Mouse (Mus musculus) ES-E14 (cell line): ENCODE measurements around the gene Hnrnpd. TPM values are rescaled to one million over a fixed set of nuclear protein-coding genes. Genes with fewer than 3 reads are reported as not detected.

Source experiments
- DNase-seq: peaks from one replicate; pipeline ENCODE4 v3.0.0-alpha.2; 2013; ENCODE audit warnings: low read depth, low spot score
- H3K27ac ChIP-seq: 2 replicates; pipeline ENCODE4 v1.5.1; 2012; ENCODE audit warnings: low read depth, mild to moderate bottlenecking, low read length, moderate library complexity, mixed read lengths; ENCODE audit not compliant: poor library complexity, insufficient read depth, severe bottlenecking
- H3K36me3 ChIP-seq: 2 replicates; pipeline ENCODE4 v1.6.1; 2012; ENCODE audit warnings: mild to moderate bottlenecking, low read length, moderate library complexity, mixed read lengths; ENCODE audit not compliant: control insufficient read depth, poor library complexity, insufficient read depth, severe bottlenecking
- H3K4me1 ChIP-seq, 2 experiments: fragments of 150-350 bp in 1 of 2; sonication (generic) in 1 of 2; 2 replicates each; pipeline ENCODE4 v1.6.1; 2012; ENCODE audit warnings: low read length in 2 of 2, mild to moderate bottlenecking in 1 of 2, mixed read lengths in 1 of 2; ENCODE audit not compliant: control insufficient read depth in 2 of 2, insufficient read depth in 2 of 2, poor library complexity in 1 of 2
- H3K4me3 ChIP-seq, 2 experiments: fragments of 150-350 bp in 1 of 2; sonication (generic) in 1 of 2; 2 replicates each; pipeline ENCODE4 v1.5.1; 2012; ENCODE audit warnings: low read length in 2 of 2, low read depth in 1 of 2, mild to moderate bottlenecking in 1 of 2, mixed read lengths in 1 of 2; ENCODE audit not compliant: insufficient read depth in 1 of 2, poor library complexity in 1 of 2, severe bottlenecking in 1 of 2
- H3K9ac ChIP-seq: 2 replicates; pipeline ENCODE4 v1.6.1; 2012; ENCODE audit warnings: low read depth, mild to moderate bottlenecking, low read length, mixed read lengths; ENCODE audit not compliant: poor library complexity, insufficient read depth, severe bottlenecking
- H3K9me3 ChIP-seq: fragments of 150-350 bp; sonication (generic); 2 replicates; pipeline ENCODE4 v1.6.1; 2012; ENCODE audit warnings: low read depth, mild to moderate bottlenecking, low read length; ENCODE audit not compliant: control insufficient read depth, insufficient read depth
- CHD2 ChIP-seq: IDR thresholded peaks from 2 replicates; pipeline ENCODE4 v1.6.1; 2014; ENCODE audit warnings: mild to moderate bottlenecking, low read depth, low read length, inconsistent platforms
- HCFC1 ChIP-seq: IDR thresholded peaks from 2 replicates; pipeline ENCODE4 v1.6.1; 2012; ENCODE audit warnings: low read length, inconsistent platforms, borderline replicate concordance; ENCODE audit not compliant: insufficient read depth
- MAFK ChIP-seq: IDR thresholded peaks from 2 replicates; pipeline ENCODE4 v1.6.1; 2014; ENCODE audit warnings: mild to moderate bottlenecking, low read depth, low read length, inconsistent platforms; ENCODE audit not compliant: insufficient read depth
- ZC3H11A ChIP-seq: IDR thresholded peaks from 2 replicates; pipeline ENCODE4 v1.6.1; 2012; ENCODE audit warnings: low read depth, mild to moderate bottlenecking, inconsistent platforms, low read length, borderline replicate concordance
- ZNF384 ChIP-seq: IDR thresholded peaks from 2 replicates; pipeline ENCODE4 v1.6.1; 2012; ENCODE audit warnings: low read depth, low read length, inconsistent platforms
- in situ Hi-C, 2 experiments: fragments of 600-800 bp; cut with MboI; formaldehyde crosslinking; loops; one replicate each; pipeline ENCODE4 v1.15.1; 2025; ENCODE audit warnings: low sequenced_read_pairs in 2 of 2, inconsistent platforms in 1 of 2; ENCODE audit not compliant: unreplicated experiment in 2 of 2
- total RNA-seq: library from RNA; depleted of rRNA; stranded (reverse); fragments of 300-350 nt; gene quantifications from 2 replicates; pipeline ENCODE4 v1.2.3, GENCODE M21; 2012

Hnrnpd gene
- total RNA-seq, 1 experiment = 92.4 TPM

DNA sequence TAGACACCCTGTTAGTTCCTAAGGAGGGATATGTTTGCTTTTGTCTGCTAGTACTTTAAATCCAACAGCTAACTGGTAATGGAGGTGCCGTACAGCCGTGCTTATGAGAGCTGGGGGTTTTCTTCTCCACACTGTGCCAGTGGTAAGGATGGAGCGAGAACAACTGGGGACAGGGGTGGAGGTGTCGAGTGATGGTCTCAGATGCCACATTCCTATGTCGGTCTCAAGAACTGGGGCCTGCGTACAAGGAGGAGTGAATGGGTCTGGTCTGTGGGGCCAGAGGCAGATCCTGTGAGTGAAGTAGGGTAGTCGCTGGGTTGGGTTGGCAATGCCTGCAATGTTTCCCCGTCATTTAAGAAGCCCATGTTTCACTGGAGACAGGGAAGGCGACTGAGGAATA, 33.9 kb upstream of the Hnrnpd start:
- no peak for TF ChIP-seq ZNF384
- no peak for TF ChIP-seq MAFK
- TF ChIP-seq HCFC1 = no peak
- TF ChIP-seq CHD2 = no peak
- no peak for TF ChIP-seq ZC3H11A
- no peak for DNase-seq
- Histone ChIP-seq H3K4me1 (no peaks in the 10 kb centered on the region), H3K9ac (no peak overlapping the region), H3K27ac (no peak overlapping the region), H3K9me3 (no peaks in the 10 kb centered on the region), H3K4me3 (no peak overlapping the region), H3K36me3 (no peaks in the 10 kb centered on the region)
- in situ Hi-C loops = no loop called here

DNA sequence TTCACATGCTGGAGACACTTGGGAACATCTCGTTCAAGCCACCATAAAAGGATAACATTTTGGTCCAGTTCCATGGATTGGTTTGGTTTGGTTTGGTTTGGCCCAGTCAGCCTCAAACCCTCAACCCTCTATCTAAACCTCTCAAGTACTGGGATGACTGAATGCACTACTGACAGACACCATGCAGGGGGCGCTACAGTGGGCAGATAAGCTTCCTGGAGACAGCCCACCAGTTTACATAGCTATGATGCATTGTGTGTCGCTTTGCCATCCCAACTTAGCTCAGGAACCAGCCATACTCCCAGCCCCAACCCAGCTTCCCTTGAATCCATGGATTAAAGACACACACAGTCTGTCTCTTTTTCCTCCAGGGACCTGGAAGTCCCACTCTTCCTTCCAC, 29.7 kb upstream of the Hnrnpd start:
- DNase-seq = peak; percentile 33
- Histone ChIP-seq H3K4me1 (no peaks in the 10 kb centered on the region), H3K9ac (no peak overlapping the region), H3K36me3 (no peaks in the 10 kb centered on the region), H3K9me3 (no peaks in the 10 kb centered on the region), H3K4me3 (no peak overlapping the region), H3K27ac (no peak overlapping the region)
- in situ Hi-C loops = no loop called here
- TF ChIP-seq HCFC1 (no peak), ZC3H11A (no peak), CHD2 (no peak)

DNA sequence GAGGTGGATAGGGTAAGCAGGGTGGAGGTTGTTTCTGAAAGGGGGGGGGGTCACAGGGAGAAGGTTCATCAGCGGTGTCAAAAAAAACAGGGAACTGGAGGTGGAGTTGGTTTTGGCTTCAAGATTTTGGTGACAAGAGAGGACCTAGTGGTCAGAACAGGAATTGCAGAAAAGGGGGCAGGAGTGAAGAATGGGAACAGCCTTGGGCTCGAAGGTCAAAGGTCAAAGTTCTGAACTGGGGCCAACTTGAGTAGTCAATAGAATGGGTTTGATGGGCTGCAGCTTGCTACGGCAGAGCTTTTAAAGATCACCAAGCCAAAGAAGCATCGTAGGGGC, 28.3 kb upstream of the Hnrnpd start:
- no peak overlapping the region for H3K4me3 ChIP-seq
- no peak for TF ChIP-seq HCFC1
- no peak for TF ChIP-seq CHD2
- no peak for TF ChIP-seq MAFK
- no peak overlapping the region for H3K27ac ChIP-seq
- H3K36me3 ChIP-seq = no peaks in the 10 kb centered on the region
- no peaks in the 10 kb centered on the region for H3K9me3 ChIP-seq
- in situ Hi-C loops = no loop called here
- no peak overlapping the region for H3K9ac ChIP-seq
- H3K4me1 ChIP-seq = no peaks in the 10 kb centered on the region
- peak; percentile 82 for DNase-seq

DNA sequence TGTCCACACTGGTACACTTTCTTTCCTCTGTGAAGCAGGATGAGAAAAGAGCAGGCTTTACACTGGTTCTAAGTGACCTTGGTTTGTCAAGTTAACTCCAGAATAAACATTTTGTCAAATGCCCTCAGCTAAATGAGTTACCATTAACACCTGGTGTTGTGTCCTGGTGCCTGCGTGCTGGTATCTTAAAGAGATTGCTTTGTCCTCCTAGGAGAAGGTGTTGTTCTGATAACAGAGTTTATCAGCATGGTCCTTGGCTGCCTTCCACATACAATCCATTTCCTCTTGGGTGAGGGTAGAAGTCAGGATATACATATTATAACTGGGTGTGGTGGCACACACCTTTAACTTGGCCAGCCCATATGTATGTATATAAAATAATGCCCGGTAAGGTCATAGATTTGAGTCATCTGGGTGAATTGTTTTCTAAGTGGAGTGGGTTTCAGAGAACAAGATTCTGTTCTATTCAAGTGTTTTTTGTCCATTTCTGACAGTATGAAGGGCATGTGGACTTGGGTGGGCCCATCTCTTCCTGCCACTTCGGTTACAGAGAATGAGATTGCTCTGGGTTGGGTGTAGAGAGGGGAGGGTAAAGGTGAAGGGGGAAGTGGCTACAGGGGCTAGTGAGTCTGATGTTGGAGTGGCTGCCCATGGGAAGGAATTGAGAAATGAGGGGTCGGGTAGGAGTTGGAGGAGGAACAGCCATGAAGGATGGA, 27.7 kb upstream of the Hnrnpd start:
- DNase-seq = no peak
- H3K4me3 ChIP-seq = no peak overlapping the region
- no peaks in the 10 kb centered on the region for H3K36me3 ChIP-seq
- no peak overlapping the region for H3K27ac ChIP-seq
- TF ChIP-seq ZNF384 (no peak), CHD2 (no peak), ZC3H11A (no peak), HCFC1 (no peak), MAFK (no peak)
- no peak overlapping the region for H3K9ac ChIP-seq
- no peaks in the 10 kb centered on the region for H3K9me3 ChIP-seq
- in situ Hi-C loops = no loop called here
- no peaks in the 10 kb centered on the region for H3K4me1 ChIP-seq

DNA sequence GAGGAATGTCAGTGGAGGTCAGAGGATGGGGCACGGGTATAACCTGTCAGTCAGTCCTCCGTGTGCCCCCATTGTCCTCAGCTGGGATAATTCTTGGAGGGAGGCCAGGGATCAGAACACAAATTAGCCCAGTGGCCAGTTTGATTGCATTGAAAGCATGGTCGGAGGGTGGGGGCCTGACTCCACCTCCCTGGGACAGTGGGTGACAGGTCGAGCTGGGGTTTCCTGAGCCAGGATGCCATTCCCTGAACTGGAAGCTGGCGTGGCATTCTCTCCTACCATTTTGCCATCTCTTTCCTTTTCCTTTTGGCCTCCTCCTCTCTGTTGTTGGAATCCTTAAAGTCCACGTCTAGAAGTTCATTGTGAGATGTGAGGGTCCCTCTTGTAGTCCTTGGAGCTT, 27.2 kb upstream of the Hnrnpd start:
- H3K9me3 ChIP-seq = no peaks in the 10 kb centered on the region
- in situ Hi-C loops = no loop called here
- DNase-seq = no peak
- no peak for TF ChIP-seq MAFK
- no peak for TF ChIP-seq ZNF384
- TF ChIP-seq HCFC1 = no peak
- no peak for TF ChIP-seq CHD2
- no peak for TF ChIP-seq ZC3H11A
- H3K36me3 ChIP-seq = no peaks in the 10 kb centered on the region
- no peak overlapping the region for H3K9ac ChIP-seq
- no peak overlapping the region for H3K4me3 ChIP-seq
- no peaks in the 10 kb centered on the region for H3K4me1 ChIP-seq
- H3K27ac ChIP-seq = no peak overlapping the region
